Mouse (Mus musculus) thymus, postnatal 4 days (tissue): ENCODE data around the gene Rprd1b.

Experiments
- DNase-seq: peaks from one replicate; pipeline ENCODE4 v3.0.0; 2021

Gene Rprd1b

GRCm38 (mm10) chr2:158179370-158180111, 151.2 kb downstream of the Rprd1b start:
- no peak for DNase-seq

- peak; percentile 88 for DNase-seq
Observed at GRCm38 (mm10) chr2:158180797-158181196, 152.5 kb downstream of the Rprd1b start.
